Mouse (Mus musculus) kidney, adult 2 months (tissue): ENCODE results near the gene Samd7. TPM values are rescaled to one million over a fixed set of nuclear protein-coding genes. Genes with fewer than 3 reads are reported as not detected.
A peak's percentile ranks its signal among the peaks of the same experiment; 100 is the strongest.

Experiments used
- DNase-seq: peaks from one replicate; pipeline ENCODE4 v3.0.0; 2021
- H3K27ac ChIP-seq: fragments of 200-500 bp; 2 replicates; pipeline ENCODE4 v1.5.1; 2012; ENCODE audit warnings: low read depth, low read length, control low read depth, inconsistent platforms; ENCODE audit not compliant: insufficient read depth
- H3K27me3 ChIP-seq: fragments of 200-500 bp; replicated peaks from 2 replicates; pipeline ENCODE4 v1.6.1; 2012; ENCODE audit warnings: mild to moderate bottlenecking, moderate library complexity, low read length, inconsistent platforms; ENCODE audit not compliant: control insufficient read depth, insufficient read depth
- H3K36me3 ChIP-seq: fragments of 200-500 bp; 2 replicates; pipeline ENCODE4 v1.6.1; 2012; ENCODE audit warnings: mild to moderate bottlenecking, moderate library complexity, low read length, inconsistent platforms; ENCODE audit not compliant: control insufficient read depth, insufficient read depth
- H3K4me1 ChIP-seq: fragments of 200-500 bp; 2 replicates; pipeline ENCODE4 v1.6.1; 2011; ENCODE audit warnings: low read length; ENCODE audit not compliant: control insufficient read depth, insufficient read depth
- H3K4me3 ChIP-seq: fragments of 200-500 bp; 2 replicates; pipeline ENCODE4 v1.5.1; 2011; ENCODE audit warnings: mild to moderate bottlenecking, low read depth, low read length, control low read depth; ENCODE audit not compliant: insufficient read depth
- CTCF ChIP-seq: fragments of 200-500 bp; conservative IDR thresholded peaks from 2 replicates; pipeline ENCODE4 v1.5.1; 2011; ENCODE audit warnings: low read depth, mild to moderate bottlenecking, control low read depth, low read length, moderate library complexity, mixed read lengths; ENCODE audit not compliant: insufficient read depth, insufficient read length
- POLR2A ChIP-seq: fragments of 200-500 bp; IDR thresholded peaks from one replicate; pipeline ENCODE4 v1.6.1; 2011; ENCODE audit warnings: low read depth, low read length, control low read depth
- WGBS: fragments of 180-500 bp; shearing (Covaris S2); methylation state at CpG from one replicate; pipeline ENCODE4 v1.1.7; 2018; 5-methylcytosine and 5-hydroxymethylcytosine counted together
- polyA plus RNA-seq: library from polyadenylated mRNA; depleted of rRNA; stranded (reverse); fragments of >200 nt; gene quantifications from 2 replicates; pipeline ENCODE4 v1.2.3, GENCODE M21; 2012

The Samd7 gene
- polyA plus RNA-seq, 1 experiment = not detected

DNA sequence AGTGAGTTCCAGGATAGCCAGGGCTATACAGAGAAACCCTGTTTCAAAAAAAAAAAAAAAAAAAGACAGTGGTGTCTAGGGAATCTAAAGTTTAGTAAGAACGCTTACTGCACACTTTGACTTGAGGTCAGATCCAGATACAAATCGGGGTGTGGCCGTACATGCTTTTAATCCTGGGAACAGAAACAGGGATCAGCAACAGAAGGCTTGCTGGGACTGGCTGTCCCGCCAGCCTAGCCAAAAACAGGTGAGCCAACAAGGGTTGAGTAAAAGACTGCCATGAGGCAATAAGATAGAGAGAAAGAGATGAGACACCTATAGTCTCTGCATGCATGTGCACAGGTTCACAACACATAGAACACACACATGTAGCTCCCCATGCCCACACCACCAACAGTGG lies 8.6 kb downstream of the Samd7 start:
- Histone ChIP-seq H3K27me3 (no peaks in the 10 kb centered on the region), H3K36me3 (no peaks in the 10 kb centered on the region), H3K4me1 (no peaks in the 10 kb centered on the region; the same call in 1 of the 2 replicates), H3K4me3 (no peak overlapping the region), H3K27ac (no peak overlapping the region)
- 94% methylated on average over 4 of the region's 4 CpGs for WGBS
- DNase-seq = no peak
- no peak for TF ChIP-seq POLR2A
- no peak for TF ChIP-seq CTCF

DNA sequence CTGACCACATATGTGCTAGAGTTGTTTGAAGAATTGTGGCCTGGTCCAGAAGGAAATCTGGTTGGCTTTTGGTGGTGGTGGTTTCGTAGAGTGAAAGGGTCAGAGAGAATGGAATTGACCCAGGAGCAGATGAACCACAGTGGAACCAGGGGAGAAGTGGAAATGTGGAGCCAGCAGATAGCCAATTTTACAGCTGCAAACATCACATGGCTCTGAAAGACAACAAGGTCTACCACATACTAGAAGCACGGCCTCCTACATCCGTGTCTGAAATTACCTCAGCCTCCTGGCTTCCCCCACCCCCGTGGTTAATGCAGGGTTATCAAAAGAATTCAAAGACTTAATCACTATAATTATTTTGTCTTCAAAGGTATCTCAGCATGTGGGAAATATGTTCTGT lies 18.8 kb downstream of the Samd7 start:
- H3K27me3 ChIP-seq = no peaks in the 10 kb centered on the region
- no peak for TF ChIP-seq CTCF
- TF ChIP-seq POLR2A = no peak
- H3K4me3 ChIP-seq = no peak overlapping the region
- H3K4me1 ChIP-seq = peaks cover 14% of the 10 kb centered on the region; the same call in 1 of the 2 replicates
- 92% methylated on average over 4 of the region's 4 CpGs for WGBS
- no peak for DNase-seq
- no peaks in the 10 kb centered on the region for H3K36me3 ChIP-seq
- H3K27ac ChIP-seq = no peak overlapping the region

DNA sequence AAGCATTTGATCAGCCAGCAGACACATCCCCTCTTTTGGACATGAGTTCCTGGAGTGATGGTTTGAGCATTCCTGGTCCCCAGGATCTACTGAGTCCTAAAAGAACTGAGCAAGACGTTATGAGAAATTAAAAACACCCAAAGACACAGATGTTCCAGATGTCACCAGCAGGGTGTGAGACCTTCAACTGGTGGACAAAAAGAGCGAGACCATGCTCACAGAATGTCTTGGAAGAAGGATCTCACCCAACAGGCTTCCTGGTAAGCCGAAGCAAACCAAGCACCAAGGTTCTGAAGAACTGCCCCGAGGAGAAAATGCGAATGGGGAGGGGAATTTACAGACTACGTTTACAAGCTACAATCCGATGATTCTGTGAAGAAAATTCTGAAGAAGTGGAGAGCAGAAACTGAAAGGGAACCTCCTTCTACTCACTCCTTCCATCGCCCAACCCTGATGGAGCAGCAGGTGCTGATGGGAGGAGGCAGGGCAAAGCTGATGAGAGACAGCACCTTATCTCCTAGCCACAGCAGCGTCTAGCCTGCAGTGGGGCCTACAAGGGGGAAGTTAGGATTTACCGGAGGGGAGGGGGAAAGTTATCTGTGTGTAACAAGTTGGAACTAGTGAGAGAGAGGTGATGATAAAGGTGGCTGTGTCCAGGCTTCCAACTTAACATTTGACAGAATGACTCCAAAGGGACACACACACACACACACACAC lies 19.4 kb downstream of the Samd7 start:
- H3K27me3 ChIP-seq = no peaks in the 10 kb centered on the region
- 69% methylated on average over 10 of the region's 10 CpGs for WGBS
- peaks cover 14% of the 10 kb centered on the region; the same call in 1 of the 2 replicates for H3K4me1 ChIP-seq
- DNase-seq = peak; percentile 7
- H3K4me3 ChIP-seq = no peak overlapping the region
- TF ChIP-seq POLR2A = no peak
- TF ChIP-seq CTCF = no peak
- H3K36me3 ChIP-seq = no peaks in the 10 kb centered on the region
- H3K27ac ChIP-seq = peak overlapping the region; percentile 91

DNA sequence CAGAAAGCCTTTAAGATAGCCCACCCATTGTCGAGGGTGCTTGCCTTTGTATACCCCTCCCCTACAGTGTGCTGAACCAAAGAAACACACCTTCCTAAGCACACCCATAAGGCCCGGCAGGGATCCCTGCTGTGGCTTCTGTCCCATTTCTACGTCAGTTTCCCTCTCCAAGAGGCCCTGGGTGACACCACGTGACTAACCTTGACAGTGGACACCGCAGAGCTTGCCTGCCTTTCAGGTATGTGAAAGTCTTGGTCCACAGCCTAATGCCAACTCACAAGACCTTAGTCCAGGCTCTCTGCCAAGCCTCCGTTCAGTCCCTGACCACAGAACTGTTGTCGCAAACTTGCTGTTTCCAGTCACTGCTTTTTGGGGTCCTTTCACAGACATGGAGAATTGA lies 20.1 kb downstream of the Samd7 start:
- Histone ChIP-seq H3K27ac (peak overlapping the region; percentile 91), H3K4me3 (no peak overlapping the region), H3K4me1 (peaks cover 14% of the 10 kb centered on the region; the same call in 1 of the 2 replicates), H3K36me3 (no peaks in the 10 kb centered on the region), H3K27me3 (no peaks in the 10 kb centered on the region)
- DNase-seq = peak; percentile 93
- TF ChIP-seq POLR2A (no peak), CTCF (no peak)
- 25% methylated on average over 7 of the region's 7 CpGs for WGBS

DNA sequence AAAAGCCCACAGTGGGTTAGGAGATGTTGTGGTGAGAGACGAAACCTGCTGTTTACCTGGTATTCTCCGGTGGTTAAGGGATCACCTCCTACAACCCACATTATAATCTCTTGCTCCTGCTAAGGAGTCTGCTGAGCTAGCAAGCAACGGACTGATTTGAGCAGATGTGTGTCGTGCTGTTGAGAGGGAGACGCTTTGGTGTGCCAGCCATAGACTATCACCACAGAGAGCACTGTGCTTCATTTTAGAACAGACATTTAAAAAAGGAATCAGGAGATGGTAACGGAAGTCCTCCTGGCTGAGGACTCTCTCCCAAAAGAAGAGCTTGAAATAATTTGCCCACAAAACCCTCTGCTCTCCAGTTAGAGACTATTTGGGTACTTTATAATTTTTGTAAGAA lies 21.2 kb downstream of the Samd7 start:
- DNase-seq = no peak
- H3K27ac ChIP-seq = no peak overlapping the region
- no peak overlapping the region for H3K4me3 ChIP-seq
- H3K27me3 ChIP-seq = no peaks in the 10 kb centered on the region
- peaks cover 19% of the 10 kb centered on the region for H3K4me1 ChIP-seq
- H3K36me3 ChIP-seq = no peaks in the 10 kb centered on the region
- 93% methylated on average over 6 of the region's 6 CpGs for WGBS
- TF ChIP-seq POLR2A (no peak), CTCF (no peak)

DNA sequence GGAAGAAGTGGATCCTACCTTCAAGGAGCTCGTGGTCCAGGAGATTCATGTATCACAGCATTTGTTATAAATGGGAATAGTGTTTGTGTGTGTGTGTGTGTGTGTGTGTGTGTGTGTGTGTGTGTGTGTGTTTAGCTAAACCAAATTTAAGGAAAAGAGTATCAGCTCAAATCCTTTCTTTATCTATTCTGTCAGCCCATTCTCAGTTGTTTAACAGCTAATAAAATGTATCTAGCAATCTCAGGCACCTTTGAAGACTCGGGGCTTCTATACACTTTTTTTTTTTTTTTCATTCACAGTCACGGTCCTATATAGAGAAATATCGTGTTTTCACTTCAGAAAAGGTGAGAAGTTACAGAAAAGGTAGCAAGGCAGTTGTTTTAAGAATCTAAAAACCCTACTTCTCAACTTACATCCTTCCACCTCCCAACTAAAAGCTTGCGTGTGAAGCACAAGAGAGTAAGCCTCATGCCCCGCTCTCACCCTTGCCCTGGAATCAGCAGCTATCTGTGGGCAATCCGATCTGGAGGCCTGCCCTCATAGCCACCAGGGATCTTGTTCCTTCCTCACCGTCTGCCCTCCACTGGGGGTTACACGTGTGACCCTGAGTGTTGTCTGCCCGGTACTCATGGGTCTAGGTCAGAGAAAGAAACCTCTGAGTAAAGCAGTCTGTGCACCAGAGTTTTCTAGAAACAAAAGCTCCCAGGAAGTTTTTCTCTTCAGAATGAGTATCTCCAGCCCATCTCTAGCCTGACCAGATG lies 23.8 kb downstream of the Samd7 start:
- Histone ChIP-seq H3K36me3 (no peaks in the 10 kb centered on the region), H3K4me1 (peaks cover 28% of the 10 kb centered on the region), H3K27me3 (no peaks in the 10 kb centered on the region), H3K4me3 (no peak overlapping the region), H3K27ac (no peak overlapping the region)
- 67% methylated on average over 10 of the region's 10 CpGs for WGBS
- DNase-seq = peak; percentile 23
- TF ChIP-seq CTCF (no peak), POLR2A (no peak)

DNA sequence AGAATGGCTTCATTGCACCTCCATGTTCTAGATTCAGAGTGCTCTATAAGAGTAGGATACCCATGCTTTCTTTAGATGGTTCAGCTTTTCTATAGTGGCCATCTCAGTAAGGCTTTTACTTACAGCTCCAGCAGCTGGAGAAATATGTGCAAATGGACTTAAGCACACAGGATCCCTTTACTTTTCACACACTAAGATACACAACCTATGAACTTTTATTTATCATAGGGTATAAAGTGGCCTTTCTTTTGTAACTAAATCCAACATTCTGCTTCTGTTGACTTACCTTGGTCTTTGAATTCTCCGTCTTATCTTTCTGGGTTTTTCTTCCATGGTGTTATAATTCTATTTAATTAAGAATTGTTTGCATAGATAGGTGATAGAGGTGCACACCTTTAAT lies 25.5 kb downstream of the Samd7 start:
- TF ChIP-seq POLR2A (no peak), CTCF (no peak)
- WGBS = 95% methylated on average over 1 of the region's 1 CpGs

More for the DNA sequence above, 25.5 kb downstream of the Samd7 start:
- H3K4me1 ChIP-seq = peaks cover 15% of the 10 kb centered on the region
- no peak for DNase-seq
- H3K4me3 ChIP-seq = no peak overlapping the region
- no peak overlapping the region; the same call in 1 of the 2 replicates for H3K27ac ChIP-seq
- H3K27me3 ChIP-seq = no peaks in the 10 kb centered on the region
- no peaks in the 10 kb centered on the region for H3K36me3 ChIP-seq
